Mouse (Mus musculus): ENCODE measurements around the gene Slc5a4a. TPM values are rescaled to one million over a fixed set of nuclear protein-coding genes. Genes with fewer than 3 reads are reported as not detected.

Slc5a4a gene
- total and polyA plus RNA-seq, 3 experiments = not detected

- TF ChIP-seq EP300 (IDR thresholded peaks at IDR 0.05; ENCODE audit: low read length) (no peak), CHD2 (IDR thresholded peaks at IDR 0.05; ENCODE audit: low read length) (peak; percentile 53; the same call in 1 of the 2 replicates), CTCF (conservative IDR thresholded peaks at IDR 0.05 in 1 of 2, IDR thresholded peaks at IDR 0.05 in 1 of 2; ENCODE audit: low read depth in 2 of 2, low read length in 2 of 2) (peak; percentile 73 to 74), SMC3 (IDR thresholded peaks at IDR 0.05; ENCODE audit: low read depth, low read length) (peak; percentile 45), RAD21 (IDR thresholded peaks at IDR 0.05; ENCODE audit: low read depth, low read length) (peak; percentile 40)
- Histone ChIP-seq H3K4me3 (replicated peaks in 1 of 3; ENCODE audit: low read depth in 2 of 3, low read length in 2 of 3, poor library complexity in 1 of 3) (no peak overlapping the region), H3K79me2 (replicated peaks; ENCODE audit: control insufficient read depth, extremely low read depth, insufficient read depth, poor library complexity, severe bottlenecking) (no peaks in the 10 kb centered on the region), H3K9me3 (replicated peaks; ENCODE audit: low read length) (no peaks in the 10 kb centered on the region), H3K36me3 (replicated peaks in 1 of 2; ENCODE audit: control insufficient read depth in 1 of 2, insufficient read depth in 1 of 2, low read length in 1 of 2) (no peaks in the 10 kb centered on the region), H3K27ac (ENCODE audit: insufficient read depth, low read depth) (no peak overlapping the region), H3K4me1 (ENCODE audit: control insufficient read depth in 1 of 2, insufficient read depth in 2 of 2) (peaks cover 6 to 17% of the 10 kb centered on the region in 2 experiments), H3K9ac (ENCODE audit: insufficient read depth, low read depth) (no peak overlapping the region), H3K27me3 (replicated peaks) (no peaks in the 10 kb centered on the region), H3K4me2 (ENCODE audit: insufficient read depth, low read depth, poor library complexity, severe bottlenecking) (no peak overlapping the region)
- DNase-seq (ENCODE audit: extremely low read depth) = peak; percentile 70
- in situ Hi-C loops (cut with MboI; ENCODE audit: low pct_ligation_motif_present, low pct_unique_long_range_greater_than_20kb, low sequenced_read_pairs) (loop anchor here (10.0 kb wide), 1 partner anchor 144 kb away; no protein-coding TSS in a partner anchor), dilution Hi-C loops (cut with MboI; ENCODE audit: extremely low pct_ligation_motif_present, extremely low pct_unique_long_range_greater_than_20kb, low sequenced_read_pairs) (no loop called here)
Measured at GRCm38 (mm10) chr10:76118741-76119140, 28.5 kb upstream of the Slc5a4a start.

GRCm38 (mm10) chr10:76120124-76120711 is 27.0 kb upstream of the Slc5a4a start:
- Histone ChIP-seq H3K4me2 (ENCODE audit: insufficient read depth, low read depth, poor library complexity, severe bottlenecking) (no peak overlapping the region), H3K9me3 (replicated peaks; ENCODE audit: low read length) (no peaks in the 10 kb centered on the region), H3K27ac (ENCODE audit: insufficient read depth, low read depth) (no peak overlapping the region), H3K4me1 (ENCODE audit: control insufficient read depth in 1 of 2, insufficient read depth in 2 of 2) (peaks cover 6 to 17% of the 10 kb centered on the region in 2 experiments), H3K9ac (ENCODE audit: insufficient read depth, low read depth) (no peak overlapping the region), H3K4me3 (replicated peaks in 1 of 3; ENCODE audit: low read depth in 2 of 3, low read length in 2 of 3, poor library complexity in 1 of 3) (no peak overlapping the region), H3K27me3 (replicated peaks) (no peaks in the 10 kb centered on the region), H3K36me3 (replicated peaks in 1 of 2; ENCODE audit: control insufficient read depth in 1 of 2, insufficient read depth in 1 of 2, low read length in 1 of 2) (no peaks in the 10 kb centered on the region), H3K79me2 (replicated peaks; ENCODE audit: control insufficient read depth, extremely low read depth, insufficient read depth, poor library complexity, severe bottlenecking) (no peaks in the 10 kb centered on the region)
- in situ Hi-C loops (cut with MboI; ENCODE audit: low pct_ligation_motif_present, low pct_unique_long_range_greater_than_20kb, low sequenced_read_pairs) = loop anchor here (10.0 kb wide), 1 partner anchor 85 kb away; no protein-coding TSS in a partner anchor
- dilution Hi-C loops (cut with MboI; ENCODE audit: extremely low pct_ligation_motif_present, extremely low pct_unique_long_range_greater_than_20kb, low sequenced_read_pairs) = no loop called here
- TF ChIP-seq HCFC1 (IDR thresholded peaks at IDR 0.05; ENCODE audit: low read depth, low read length) (no peak), POLR2AphosphoS2 (IDR thresholded peaks at IDR 0.05; ENCODE audit: low read depth, low read length) (no peak), TBP (conservative IDR thresholded peaks at IDR 0.05; ENCODE audit: low read depth, low read length) (no peak), MAZ (IDR thresholded peaks at IDR 0.05; ENCODE audit: low read depth, low read length) (no peak), PAX5 (IDR thresholded peaks at IDR 0.05; ENCODE audit: low read length) (no peak), CHD1 (IDR thresholded peaks at IDR 0.05; ENCODE audit: low read depth, low read length) (no peak), POLR2A (IDR thresholded peaks at IDR 0.05; ENCODE audit: low read depth, low read length) (no peak), USF2 (conservative IDR thresholded peaks at IDR 0.05; ENCODE audit: low read depth, low read length) (no peak), ELF1 (IDR thresholded peaks at IDR 0.05; ENCODE audit: low read depth, low read length) (no peak), ZKSCAN1 (IDR thresholded peaks at IDR 0.05; ENCODE audit: borderline replicate concordance, low read depth, low read length) (no peak), ZMIZ1 (IDR thresholded peaks at IDR 0.05; ENCODE audit: low read depth, low read length) (no peak), MAX (IDR thresholded peaks at IDR 0.05; ENCODE audit: low read length) (no peak), RAD21 (IDR thresholded peaks at IDR 0.05; ENCODE audit: low read depth, low read length) (no peak), SMC3 (IDR thresholded peaks at IDR 0.05; ENCODE audit: low read depth, low read length) (no peak)
- no peak for DNase-seq (ENCODE audit: extremely low read depth)

Measured in CH12.LX (cell line).